ENCODE assay signal across 9 mouse cellular contexts in genomic region chr13:44501777-44502321, GRCm38 (mm10).
A peak's percentile ranks its signal among the peaks of the same experiment; 100 is the strongest.
DNase-seq lines count a peak whose midpoint lies in the region; ATAC-seq lines count a peak whose summit lies in the region.
"Had no signal": no experiment of that assay in that cellular context is flagged by ENCODE, and none has a peak within 500 bp of the region (broad histone marks: within the 10 kb centered on the region; RNA-seq: fewer than 3 reads in every experiment).

No protein-coding gene starts in this region.

- H3K36me3 ChIP-seq in forebrain, embryonic 14.5 days (ENCODE audit: control insufficient read depth, insufficient read depth, low read length) = no peaks in the 10 kb centered on the region
- H3K36me3 ChIP-seq in forebrain, embryonic 12.5 days (replicated peaks) = no peaks in the 10 kb centered on the region
- no peaks in the 10 kb centered on the region for H3K36me3 ChIP-seq in liver, embryonic 13.5 days
- H3K36me3 ChIP-seq: G1E had no signal

- ATAC-seq in forebrain, embryonic 14.5 days = peak; percentile 37; the same call in 1 of the 2 replicates
- ATAC-seq in forebrain, embryonic 12.5 days (ENCODE audit: low FRiP score) = no peak
- peak; percentile 63 for ATAC-seq in granulocyte monocyte progenitor cell, adult 5-6 weeks (replicated peaks; ENCODE audit: poor library complexity, severe bottlenecking)
- ATAC-seq in liver, embryonic 13.5 days (ENCODE audit: low read depth) = peak; percentile 85

- peaks cover 7% of the 10 kb centered on the region; the same call in 1 of the 2 replicates for H3K4me1 ChIP-seq in forebrain, embryonic 14.5 days (ENCODE audit: control insufficient read depth, insufficient read depth, low read length)
- peaks cover 7% of the 10 kb centered on the region; the same call in 1 of the 2 replicates for H3K4me1 ChIP-seq in forebrain, embryonic 12.5 days
- peaks cover 19% of the 10 kb centered on the region for H3K4me1 ChIP-seq in liver, embryonic 13.5 days (replicated peaks)

- H3K4me3 ChIP-seq in forebrain, embryonic 14.5 days (ENCODE audit: low read depth, low read length) = no peak overlapping the region
- no peak overlapping the region for H3K4me3 ChIP-seq in forebrain, embryonic 12.5 days (replicated peaks)
- no peak overlapping the region for H3K4me3 ChIP-seq in liver, embryonic 13.5 days (replicated peaks)

- no peak overlapping the region for H3K4me2 ChIP-seq in forebrain, embryonic 14.5 days (ENCODE audit: low read length)
- H3K4me2 ChIP-seq in forebrain, embryonic 12.5 days = no peak overlapping the region
- H3K4me2 ChIP-seq in liver, embryonic 13.5 days = no peak overlapping the region

- no peaks in the 10 kb centered on the region for H3K9me3 ChIP-seq in forebrain, embryonic 14.5 days (replicated peaks; ENCODE audit: control insufficient read depth, low read length)
- H3K9me3 ChIP-seq in forebrain, embryonic 12.5 days = no peaks in the 10 kb centered on the region
- H3K9me3 ChIP-seq in liver, embryonic 13.5 days (replicated peaks) = no peaks in the 10 kb centered on the region
- H3K9me3 ChIP-seq: G1E had no signal

- no peak overlapping the region for H3K27ac ChIP-seq in forebrain, embryonic 14.5 days (ENCODE audit: low read depth, low read length)
- H3K27ac ChIP-seq in forebrain, embryonic 12.5 days = no peak overlapping the region
- no peak overlapping the region for H3K27ac ChIP-seq in liver, embryonic 13.5 days

- no peaks in the 10 kb centered on the region for H3K27me3 ChIP-seq in forebrain, embryonic 14.5 days (replicated peaks; ENCODE audit: control insufficient read depth, insufficient read depth, low read length)
- peaks cover 17% of the 10 kb centered on the region; the same call in 1 of the 2 replicates for H3K27me3 ChIP-seq in forebrain, embryonic 12.5 days
- H3K27me3 ChIP-seq in liver, embryonic 13.5 days = no peaks in the 10 kb centered on the region

- H3K9ac ChIP-seq in forebrain, embryonic 14.5 days (ENCODE audit: low read length) = no peak overlapping the region
- no peak overlapping the region for H3K9ac ChIP-seq in forebrain, embryonic 12.5 days
- H3K9ac ChIP-seq in liver, embryonic 13.5 days = no peak overlapping the region

- DNase-seq in forebrain, embryonic 14.5 days (ENCODE audit: low spot score) = peak; percentile 46
- peak; percentile 20 for DNase-seq in CD4-positive helper T cell, adult 2 months (ENCODE audit: low read depth, low spot score)
- DNase-seq in liver, embryonic 13.5 days = peak; percentile 46
- peak; percentile 42 for DNase-seq in retina, postnatal 7 days (ENCODE audit: low read depth, low spot score)
- no peak for DNase-seq in spleen, adult 12 weeks (ENCODE audit: low spot score)
- no peak for DNase-seq in urinary bladder, postnatal 36 days (ENCODE audit: low spot score in 2 of 2)

- 56% methylated on average over 5 of the region's 5 CpGs for WGBS in forebrain, embryonic 14.5 days
- 60% methylated on average over 5 of the region's 5 CpGs for WGBS in forebrain, embryonic 12.5 days
- WGBS in liver, embryonic 13.5 days (ENCODE audit: insufficient replicate concordance) = 15% methylated on average over 5 of the region's 5 CpGs

Comparison
In these comparisons a context has a peak if more than half of its experiments do, and no peak if none do; other contexts are left out.
1. DNase-seq: peak in forebrain, embryonic 14.5 days (single experiment), CD4-positive helper T cell, adult 2 months (single experiment), liver, embryonic 13.5 days (single experiment) and retina, postnatal 7 days (single experiment); none in spleen, adult 12 weeks (single experiment) and urinary bladder, postnatal 36 days (0 of 2).